Mouse (Mus musculus) embryonic fibroblast, embryonic 13.5 days (primary cell): ENCODE data around the gene Ttll5. TPM values are rescaled to one million over a fixed set of nuclear protein-coding genes. Genes with fewer than 3 reads are reported as not detected.

Experiments used
- H3K27ac ChIP-seq: 2 replicates; pipeline ENCODE4 v1.5.1; 2012; ENCODE audit warnings: low read length, control low read depth, inconsistent platforms; ENCODE audit not compliant: insufficient read depth
- H3K4me1 ChIP-seq: 2 replicates; pipeline ENCODE4 v1.6.1; 2011; ENCODE audit warnings: low read length; ENCODE audit not compliant: control insufficient read depth, insufficient read depth
- H3K4me3 ChIP-seq: 2 replicates; pipeline ENCODE4 v1.5.1; 2011; ENCODE audit warnings: mild to moderate bottlenecking, control low read depth, low read length; ENCODE audit not compliant: insufficient read depth
- CTCF ChIP-seq: IDR thresholded peaks from 2 replicates; pipeline ENCODE4 v1.5.1; 2011; ENCODE audit warnings: mild to moderate bottlenecking, control low read depth, low read length, moderate library complexity, borderline replicate concordance; ENCODE audit not compliant: insufficient read depth
- POLR2A ChIP-seq: IDR thresholded peaks from 2 replicates; pipeline ENCODE4 v1.6.1; 2011; ENCODE audit warnings: low read depth, mild to moderate bottlenecking, control low read depth, low read length, moderate library complexity
- polyA plus RNA-seq: library from polyadenylated mRNA; stranded (reverse); fragments of >200 nt; gene quantifications from 2 replicates; pipeline ENCODE4 v1.2.4, GENCODE M21; 2011; ENCODE audit warnings: low read depth; ENCODE audit not compliant: missing spikeins, insufficient read length

The Ttll5 gene
- polyA plus RNA-seq, 1 experiment, result 23.0 TPM

DNA sequence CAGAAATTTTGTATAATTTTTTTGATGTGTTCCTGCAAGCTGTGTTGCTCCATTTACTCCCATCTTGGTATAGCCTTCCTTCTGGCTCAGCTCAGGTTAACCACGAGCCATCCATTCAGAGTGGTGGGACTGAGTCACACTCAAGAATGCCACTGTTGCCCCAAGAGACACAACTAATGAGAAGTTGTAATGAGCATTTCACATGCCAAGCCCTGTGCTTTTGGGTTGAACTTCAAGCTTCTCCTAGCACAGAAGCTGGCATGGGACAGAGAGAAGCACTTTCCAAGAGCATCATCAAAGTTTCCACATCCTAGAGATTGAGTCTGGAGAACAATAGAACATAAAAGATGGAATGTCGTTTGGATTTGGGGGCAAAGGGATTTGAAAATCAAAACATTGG is 190.7 kb downstream of the Ttll5 start:
- no peak overlapping the region for H3K4me3 ChIP-seq
- H3K4me1 ChIP-seq, result peaks cover 39% of the 10 kb centered on the region
- TF ChIP-seq POLR2A, result no peak
- TF ChIP-seq CTCF, result no peak

DNA sequence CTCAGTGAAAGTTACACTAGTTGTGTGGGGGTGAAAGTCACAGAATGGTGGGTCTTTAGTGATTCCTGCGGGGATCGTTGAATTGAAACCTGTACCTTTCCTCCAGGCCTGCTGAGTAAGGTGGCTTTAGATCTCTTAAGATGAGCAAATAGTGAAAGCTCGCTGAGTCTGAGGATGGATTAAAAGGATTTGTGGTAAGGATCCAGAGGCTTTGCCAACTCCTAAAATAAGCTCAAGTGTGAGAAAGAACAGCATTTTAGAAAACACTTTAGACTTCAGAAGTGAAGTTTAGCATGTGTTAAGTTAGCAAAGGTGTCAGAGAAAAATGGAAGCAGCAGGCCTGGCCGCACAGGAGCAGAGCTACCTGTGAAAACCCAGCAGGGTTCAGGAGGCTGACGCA is 192.9 kb downstream of the Ttll5 start:
- H3K27ac ChIP-seq, result no peak overlapping the region
- no peak for TF ChIP-seq CTCF
- no peak for TF ChIP-seq POLR2A
- peaks cover 38% of the 10 kb centered on the region for H3K4me1 ChIP-seq
- H3K4me3 ChIP-seq, result no peak overlapping the region

More for the DNA sequence above, 190.7 kb downstream of the Ttll5 start:
- H3K27ac ChIP-seq, result peak overlapping the region; percentile 86

DNA sequence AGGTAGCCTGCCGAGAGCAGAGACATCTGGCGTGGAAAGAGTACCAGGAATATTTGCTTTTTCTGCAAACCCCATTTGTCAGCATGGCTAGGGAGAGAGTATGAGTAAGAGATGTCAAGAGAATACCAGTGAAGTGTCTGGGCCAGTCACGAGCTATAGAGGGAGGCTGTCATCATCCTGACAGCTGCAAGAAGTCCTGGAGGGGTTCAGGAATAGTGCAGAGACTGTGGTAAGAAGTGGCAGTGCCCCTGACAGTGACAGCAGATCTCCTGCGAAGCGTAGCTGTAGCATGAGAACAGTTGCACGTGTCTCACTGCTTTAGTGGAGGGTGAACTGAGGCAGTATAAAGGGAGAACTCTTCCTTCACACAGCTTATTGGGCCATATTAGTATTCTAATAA is 197.1 kb downstream of the Ttll5 start:
- no peak for TF ChIP-seq CTCF
- TF ChIP-seq POLR2A, result no peak
- peaks cover 29% of the 10 kb centered on the region for H3K4me1 ChIP-seq
- H3K27ac ChIP-seq, result no peak overlapping the region
- no peak overlapping the region for H3K4me3 ChIP-seq

DNA sequence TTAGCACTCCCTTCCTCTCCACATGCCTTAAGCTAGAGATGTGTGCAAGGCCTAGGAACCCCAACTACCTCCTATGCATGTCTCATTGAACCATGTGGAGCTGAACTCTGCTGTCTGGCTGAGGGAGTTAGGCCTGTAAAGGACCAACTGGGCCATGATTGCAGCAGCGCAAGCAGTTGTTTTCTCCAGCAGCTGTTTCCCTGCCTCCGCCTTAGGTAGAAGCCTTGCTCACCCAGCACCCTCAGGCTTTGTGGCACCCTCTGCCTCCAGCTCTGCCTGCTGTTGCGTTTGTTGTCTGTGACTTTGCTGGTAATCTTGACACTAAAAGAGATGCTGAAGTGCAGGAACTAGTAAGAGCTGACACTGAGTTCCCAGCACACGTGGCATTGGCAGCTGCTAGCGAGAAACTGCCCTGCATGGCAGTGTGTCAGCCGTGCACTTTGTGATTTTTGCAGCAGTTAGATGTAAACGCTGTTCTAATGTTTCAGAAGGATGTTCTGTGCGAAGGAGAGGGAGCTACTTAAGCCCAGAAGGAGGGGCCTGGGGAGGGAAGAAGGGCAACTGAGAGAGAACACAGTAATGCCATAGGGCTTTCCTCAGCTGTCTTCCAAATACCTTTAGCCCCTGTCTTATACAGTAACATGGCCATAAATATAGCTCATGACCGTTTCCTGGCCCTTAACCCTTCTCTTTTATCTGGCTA is 198.0 kb downstream of the Ttll5 start:
- no peak overlapping the region for H3K4me3 ChIP-seq
- TF ChIP-seq POLR2A, result no peak
- TF ChIP-seq CTCF, result no peak
- H3K4me1 ChIP-seq, result peaks cover 24% of the 10 kb centered on the region

DNA sequence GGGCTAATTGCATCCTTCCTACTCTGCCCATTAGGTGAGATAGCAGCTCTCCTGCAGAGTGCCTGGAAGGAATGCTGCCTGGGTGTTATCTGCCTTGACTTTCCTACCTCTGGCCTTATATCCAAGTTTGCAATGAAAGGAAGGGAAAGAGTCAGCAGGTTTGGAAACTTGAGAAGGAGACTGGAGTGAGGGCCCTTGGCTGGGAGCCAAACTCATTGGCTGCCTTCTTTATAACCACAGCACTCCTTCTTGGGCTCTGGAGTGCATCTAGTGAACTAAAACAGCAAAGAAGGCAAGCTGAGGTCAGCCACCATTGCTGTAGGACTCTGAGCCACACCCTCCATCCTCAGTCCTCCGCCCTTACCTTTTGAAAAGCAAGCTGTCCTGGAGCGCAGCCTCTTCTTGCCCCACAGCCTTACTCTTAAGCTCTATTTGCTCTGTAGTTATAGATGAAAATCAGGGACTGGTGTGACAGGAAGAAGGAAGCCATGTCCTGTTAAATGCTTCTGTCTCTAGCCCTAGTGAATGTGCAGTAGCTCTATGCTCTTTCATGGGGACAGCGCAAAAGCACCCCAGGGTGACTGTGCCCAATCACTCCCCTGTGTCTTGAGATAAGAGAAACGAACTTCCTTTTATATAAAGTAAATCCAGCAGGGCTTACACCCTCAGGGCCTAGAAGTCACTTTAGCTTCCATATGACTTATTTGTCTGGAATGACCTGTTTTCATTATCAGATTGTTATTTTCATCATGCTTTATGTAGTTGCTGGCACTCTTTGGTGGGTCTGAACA is 198.8 kb downstream of the Ttll5 start:
- no peak for TF ChIP-seq POLR2A
- H3K27ac ChIP-seq, result peak overlapping the region; percentile 75
- H3K4me1 ChIP-seq, result peaks cover 24% of the 10 kb centered on the region
- no peak overlapping the region for H3K4me3 ChIP-seq

More for the DNA sequence above, 198.0 kb downstream of the Ttll5 start:
- peak overlapping the region; percentile 49; the same call in 1 of the 2 replicates for H3K27ac ChIP-seq

DNA sequence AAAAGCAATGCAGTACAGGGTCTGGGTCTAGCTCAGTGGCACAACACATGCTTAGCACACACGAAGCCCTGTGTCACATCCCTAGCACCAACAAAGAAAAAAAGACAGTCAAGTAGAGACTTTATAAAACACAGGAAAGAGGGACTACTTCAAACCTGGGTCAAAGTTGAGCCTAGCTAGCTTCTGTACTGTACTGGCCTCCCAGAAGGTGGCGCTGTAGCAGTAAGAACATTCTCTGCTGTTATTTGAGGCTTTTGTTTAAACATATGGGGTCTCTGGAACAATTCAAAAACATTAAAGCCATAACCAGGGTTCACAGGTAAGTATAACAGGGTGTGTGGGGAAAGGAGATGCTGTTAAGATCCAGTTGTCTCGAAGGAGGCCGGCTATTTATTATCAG is 200.0 kb downstream of the Ttll5 start:
- no peak overlapping the region for H3K4me3 ChIP-seq
- peaks cover 24% of the 10 kb centered on the region for H3K4me1 ChIP-seq
- TF ChIP-seq POLR2A (no peak), CTCF (no peak)
- H3K27ac ChIP-seq, result peak overlapping the region; percentile 75

DNA sequence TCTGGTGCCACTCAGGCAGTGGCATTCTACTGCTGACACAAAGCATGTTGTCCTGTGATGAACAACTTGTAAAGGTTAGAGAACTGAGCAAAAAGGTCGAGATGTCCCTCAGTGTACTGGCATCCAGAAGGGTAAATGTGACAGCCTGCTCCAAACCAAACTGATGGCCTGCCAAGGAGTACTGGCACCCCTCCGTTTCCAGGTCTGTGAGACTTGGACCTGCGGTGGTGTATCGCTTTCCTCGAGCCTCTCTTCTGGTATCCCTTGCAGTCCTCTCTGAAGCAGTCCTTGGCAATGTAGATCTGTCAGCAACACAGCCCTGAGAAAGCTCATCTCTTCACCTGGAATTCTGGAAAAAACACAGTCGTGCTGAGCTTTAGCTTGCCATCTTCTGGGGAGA is 201.0 kb downstream of the Ttll5 start:
- H3K27ac ChIP-seq, result no peak overlapping the region
- peaks cover 24% of the 10 kb centered on the region for H3K4me1 ChIP-seq
- no peak for TF ChIP-seq CTCF
- no peak for TF ChIP-seq POLR2A

DNA sequence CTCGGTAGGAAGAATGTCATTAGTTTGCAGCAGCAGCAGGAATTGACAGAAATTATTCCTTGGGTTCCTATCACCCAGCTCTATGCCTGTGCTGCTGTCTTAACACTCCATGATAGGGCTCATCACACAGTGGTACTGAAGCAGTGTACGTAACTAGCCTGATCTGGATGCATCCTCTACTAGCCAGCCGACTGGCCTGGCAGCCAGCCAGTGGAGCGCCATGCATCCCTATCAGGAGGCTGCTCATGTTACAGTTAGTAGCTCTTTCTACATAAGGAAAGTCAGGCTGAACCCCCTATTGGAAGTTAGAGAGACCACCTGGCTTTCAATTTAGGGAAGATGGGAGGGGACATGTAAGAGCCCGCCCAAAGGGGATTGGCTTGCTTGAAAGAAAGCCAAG is 202.5 kb downstream of the Ttll5 start:
- Histone ChIP-seq H3K4me1 (peaks cover 15% of the 10 kb centered on the region), H3K4me3 (no peak overlapping the region), H3K27ac (no peak overlapping the region)
- TF ChIP-seq POLR2A, result no peak
- TF ChIP-seq CTCF, result no peak

More for the DNA sequence above, 201.0 kb downstream of the Ttll5 start:
- no peak overlapping the region for H3K4me3 ChIP-seq

DNA sequence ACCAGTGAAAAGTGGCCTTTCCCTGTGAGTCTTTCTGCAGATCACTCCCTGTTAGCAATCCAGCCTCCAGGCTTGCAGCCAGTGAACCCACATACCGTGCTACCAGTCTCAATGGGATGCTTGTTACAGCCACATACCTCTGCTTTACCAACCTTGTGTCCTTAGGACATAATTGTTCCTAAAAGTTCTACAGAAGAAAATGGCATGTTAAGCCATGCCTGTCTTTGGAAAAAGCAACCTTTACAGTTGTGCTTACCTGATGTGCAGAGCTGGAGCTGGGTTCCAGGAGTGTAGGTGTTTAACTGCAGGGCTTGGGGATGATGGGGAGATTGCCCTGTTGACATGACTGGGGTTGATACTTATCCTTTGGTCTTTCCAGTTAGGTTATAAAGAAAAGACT is 203.3 kb downstream of the Ttll5 start:
- H3K27ac ChIP-seq, result no peak overlapping the region
- peaks cover 9% of the 10 kb centered on the region for H3K4me1 ChIP-seq
- no peak overlapping the region for H3K4me3 ChIP-seq
- TF ChIP-seq CTCF, result no peak
- TF ChIP-seq POLR2A, result no peak

DNA sequence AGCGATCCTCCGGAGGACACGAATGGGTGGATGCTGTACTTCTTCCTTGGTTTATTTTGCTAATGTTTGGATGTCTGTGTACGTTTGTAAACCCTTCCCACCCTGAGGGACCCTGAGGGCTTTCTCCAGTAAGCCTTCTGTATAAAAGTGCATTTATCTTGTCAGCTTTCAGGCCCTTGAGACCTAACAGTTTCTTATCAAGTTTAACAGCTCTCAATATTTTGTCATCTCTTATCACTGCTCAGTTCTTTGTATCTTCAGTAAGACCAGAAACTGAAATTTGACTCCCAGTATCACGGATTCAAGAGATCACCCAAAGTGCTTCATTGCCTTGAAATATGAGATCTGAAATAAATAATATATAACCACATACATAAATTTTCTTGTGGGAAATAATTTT is 206.5 kb downstream of the Ttll5 start:
- Histone ChIP-seq H3K4me3 (no peak overlapping the region), H3K27ac (no peak overlapping the region)
- TF ChIP-seq CTCF, result no peak
- no peak for TF ChIP-seq POLR2A

More for the DNA sequence above, 206.5 kb downstream of the Ttll5 start:
- no peaks in the 10 kb centered on the region; the same call in 1 of the 2 replicates for H3K4me1 ChIP-seq
